21 mouse cellular contexts compared by ENCODE assay signal in genomic region chr10:110484822-110485221, GRCm38 (mm10). TPM values are rescaled to one million over a fixed set of nuclear protein-coding genes. Genes with fewer than 3 reads are reported as not detected.
DNase-seq lines count a peak whose midpoint lies in the region; ATAC-seq and TF ChIP-seq lines count a peak whose summit lies in the region.
"Had no signal": no experiment of that assay in that cellular context is flagged by ENCODE, and none has a peak within 500 bp of the region (broad histone marks: within the 10 kb centered on the region; RNA-seq: fewer than 3 reads in every experiment).

No protein-coding gene starts in this region.

- DNase-seq in frontal cortex, postnatal 25 days (ENCODE audit: low spot score in 2 of 2) = no peak
- peak; percentile 23 for DNase-seq in midbrain, embryonic 14.5 days
- DNase-seq in midbrain, embryonic 11.5 days (ENCODE audit: low spot score, missing footprints) = no peak
- DNase-seq in MN1 (ENCODE audit: low spot score) (peak; percentile 18), adipocyte (ENCODE audit: low spot score) (no peak)
- DNase-seq in fibroblast of lung, adult 2 months (ENCODE audit: low read depth) = peak; percentile 77
- no peak for DNase-seq in kidney, adult 2 months
- DNase-seq: adrenal gland, adult 2 months; cerebellum, adult 11-12 months; cerebellum, postnatal 25 days; kidney, postnatal 36 days; left cerebral cortex, postnatal 4 days; thymus, postnatal 25 days had no signal

- ATAC-seq in frontal cortex, adult (ENCODE audit: low TSS enrichment) = peak; percentile 63
- ATAC-seq in midbrain, embryonic 14.5 days (ENCODE audit: low FRiP score, low TSS enrichment) = no peak
- ATAC-seq in midbrain, embryonic 11.5 days (ENCODE audit: low FRiP score) = no peak
- ATAC-seq: lung, postnatal 0 days had no signal

- H3K4me3 ChIP-seq in midbrain, embryonic 14.5 days (replicated peaks; ENCODE audit: low read depth, low read length) = no peak overlapping the region
- no peak overlapping the region for H3K4me3 ChIP-seq in midbrain, embryonic 11.5 days (ENCODE audit: low read depth, low read length)
- H3K4me3 ChIP-seq in kidney, adult 2 months (ENCODE audit: insufficient read depth, low read depth, low read length) = no peak overlapping the region
- H3K4me3 ChIP-seq: embryonic facial prominence, embryonic 13.5 days; hindbrain, embryonic 15.5 days; limb, embryonic 15.5 days; midbrain, embryonic 12.5 days had no signal

- no peaks in the 10 kb centered on the region for H3K27me3 ChIP-seq in midbrain, embryonic 14.5 days (ENCODE audit: control insufficient read depth, insufficient read depth, low read length)
- H3K27me3 ChIP-seq in midbrain, embryonic 11.5 days (ENCODE audit: control insufficient read depth, insufficient read depth, low read length) = no peaks in the 10 kb centered on the region
- H3K27me3 ChIP-seq in kidney, adult 2 months (replicated peaks; ENCODE audit: control insufficient read depth, insufficient read depth, low read length) = no peaks in the 10 kb centered on the region
- H3K27me3 ChIP-seq: embryonic facial prominence, embryonic 13.5 days; hindbrain, embryonic 15.5 days; limb, embryonic 15.5 days; midbrain, embryonic 12.5 days had no signal

- no peak overlapping the region for H3K27ac ChIP-seq in midbrain, embryonic 14.5 days (replicated peaks; ENCODE audit: low read depth, low read length)
- H3K27ac ChIP-seq in midbrain, embryonic 11.5 days (ENCODE audit: low read depth, low read length) = no peak overlapping the region
- H3K27ac ChIP-seq in kidney, adult 2 months (ENCODE audit: insufficient read depth, low read depth, low read length) = no peak overlapping the region
- H3K27ac ChIP-seq: embryonic facial prominence, embryonic 13.5 days; hindbrain, embryonic 15.5 days; limb, embryonic 15.5 days; liver, embryonic 14.5 days; midbrain, embryonic 12.5 days had no signal

- H3K36me3 ChIP-seq in midbrain, embryonic 14.5 days (ENCODE audit: control insufficient read depth, insufficient read depth, low read length) = no peaks in the 10 kb centered on the region
- H3K36me3 ChIP-seq in midbrain, embryonic 11.5 days (ENCODE audit: control insufficient read depth, insufficient read depth, low read length) = no peaks in the 10 kb centered on the region
- no peaks in the 10 kb centered on the region for H3K36me3 ChIP-seq in kidney, adult 2 months (ENCODE audit: control insufficient read depth, insufficient read depth, low read length)
- H3K36me3 ChIP-seq: embryonic facial prominence, embryonic 13.5 days; hindbrain, embryonic 15.5 days; limb, embryonic 15.5 days; midbrain, embryonic 12.5 days had no signal

- no peak overlapping the region for H3K9ac ChIP-seq in midbrain, embryonic 14.5 days (replicated peaks; ENCODE audit: low read length)
- H3K9ac ChIP-seq in midbrain, embryonic 11.5 days (ENCODE audit: low read length) = no peak overlapping the region
- H3K9ac ChIP-seq: embryonic facial prominence, embryonic 13.5 days; hindbrain, embryonic 15.5 days; limb, embryonic 15.5 days; liver, embryonic 14.5 days; midbrain, embryonic 12.5 days had no signal

- no peak overlapping the region for H3K4me2 ChIP-seq in midbrain, embryonic 14.5 days (ENCODE audit: low read length)
- no peak overlapping the region for H3K4me2 ChIP-seq in midbrain, embryonic 11.5 days
- H3K4me2 ChIP-seq: embryonic facial prominence, embryonic 13.5 days; heart, embryonic 11.5 days; hindbrain, embryonic 15.5 days; limb, embryonic 15.5 days; midbrain, embryonic 12.5 days had no signal

- H3K4me1 ChIP-seq in midbrain, embryonic 14.5 days (ENCODE audit: control insufficient read depth, insufficient read depth, low read length) = no peaks in the 10 kb centered on the region
- no peaks in the 10 kb centered on the region for H3K4me1 ChIP-seq in midbrain, embryonic 11.5 days (ENCODE audit: control insufficient read depth, insufficient read depth, low read length)
- no peaks in the 10 kb centered on the region for H3K4me1 ChIP-seq in kidney, adult 2 months (ENCODE audit: control insufficient read depth, insufficient read depth, low read length)
- H3K4me1 ChIP-seq: embryonic facial prominence, embryonic 13.5 days; hindbrain, embryonic 15.5 days; limb, embryonic 15.5 days had no signal

- no peak for TF ChIP-seq CTCF in kidney, adult 2 months (conservative IDR thresholded peaks at IDR 0.05; ENCODE audit: insufficient read depth, insufficient read length, low read depth, low read length)

- TF ChIP-seq POLR2A in kidney, adult 2 months (IDR thresholded peaks at IDR 0.05; ENCODE audit: low read depth, low read length) = no peak

- H3K9me3 ChIP-seq in midbrain, embryonic 14.5 days (ENCODE audit: control insufficient read depth, low read length) = no peaks in the 10 kb centered on the region
- no peaks in the 10 kb centered on the region for H3K9me3 ChIP-seq in midbrain, embryonic 11.5 days (ENCODE audit: control insufficient read depth, low read length)
- H3K9me3 ChIP-seq: embryonic facial prominence, embryonic 13.5 days; hindbrain, embryonic 15.5 days; limb, embryonic 15.5 days; midbrain, embryonic 12.5 days had no signal

- 55% methylated on average over 8 of the region's 8 CpGs for WGBS in midbrain, embryonic 14.5 days
- WGBS in midbrain, embryonic 11.5 days = 78% methylated on average over 8 of the region's 8 CpGs
- 40% methylated on average over 8 of the region's 8 CpGs for WGBS in kidney, adult 2 months

RNA-seq across cellular contexts. Expression of gene Nav3, which starts 28.8 kb away (rescaled TPM):
- polyA plus RNA-seq in midbrain, embryonic 14.5 days (2014; fragmentation: Nextera tagmentation; extraction: Ambion mirVana) = 26.9 and 28.9 TPM in 2 replicates
- 7.9 and 8.8 TPM in 2 replicates for polyA plus RNA-seq in midbrain, embryonic 11.5 days (2014; fragmentation: Nextera tagmentation; extraction: Ambion mirVana)
- 1.8 and 2.8 TPM in 2 replicates for polyA plus RNA-seq in kidney, adult 2 months (2012; rRNA removed)

Comparison
In these comparisons a context has a peak if more than half of its experiments do, and no peak if none do; other contexts are left out.
1. DNase-seq: peak in midbrain, embryonic 14.5 days (single experiment), MN1 (single experiment) and fibroblast of lung, adult 2 months (single experiment); none in frontal cortex, postnatal 25 days (0 of 2), midbrain, embryonic 11.5 days (single experiment), adipocyte (single experiment) and kidney, adult 2 months (single experiment).